ENCODE assay signal across 9 mouse cellular contexts in the genomic region with DNA sequence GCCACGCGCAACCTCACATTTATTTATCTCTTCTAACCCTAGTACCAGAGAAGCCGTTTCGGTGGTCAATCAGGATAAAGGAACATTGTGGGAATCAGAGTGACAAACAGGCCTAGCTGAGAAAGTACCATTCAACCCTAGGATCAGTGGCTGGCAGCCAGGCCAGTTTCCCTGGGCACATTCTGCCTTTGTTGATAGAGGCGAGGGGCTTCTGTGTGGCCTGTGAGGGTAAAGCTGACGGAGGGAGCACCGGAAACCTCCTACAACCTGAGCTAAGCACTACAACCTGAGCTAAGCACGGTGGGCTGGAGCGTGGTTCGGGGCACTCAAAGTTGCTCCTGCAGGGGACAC. TPM values are rescaled to one million over a fixed set of nuclear protein-coding genes. Genes with fewer than 3 reads are reported as not detected.
A peak's percentile ranks its signal among the peaks of the same experiment; 100 is the strongest.
DNase-seq lines count a peak whose midpoint lies in the region; ATAC-seq and TF ChIP-seq lines count a peak whose summit lies in the region.
"Had no signal": no experiment of that assay in that cellular context is flagged by ENCODE, and none has a peak within 500 bp of the region (broad histone marks: within the 10 kb centered on the region; RNA-seq: fewer than 3 reads in every experiment).

No protein-coding gene starts in this region.

- no peaks in the 10 kb centered on the region for H3K36me3 ChIP-seq in heart, embryonic 11.5 days (ENCODE audit: control insufficient read depth, insufficient read depth, low read length)
- no peaks in the 10 kb centered on the region for H3K36me3 ChIP-seq in ES-E14 (ENCODE audit: control insufficient read depth, insufficient read depth, low read length, poor library complexity, severe bottlenecking)
- H3K36me3 ChIP-seq in forebrain, embryonic 11.5 days (ENCODE audit: control insufficient read depth, insufficient read depth, low read length) = no peaks in the 10 kb centered on the region
- H3K36me3 ChIP-seq in liver, embryonic 16.5 days (ENCODE audit: control insufficient read depth, insufficient read depth) = no peaks in the 10 kb centered on the region

- peak overlapping the region; percentile 74 for H3K4me2 ChIP-seq in heart, embryonic 11.5 days
- peak overlapping the region; percentile 56 for H3K4me2 ChIP-seq in forebrain, embryonic 11.5 days (ENCODE audit: low read depth, low read length, severe bottlenecking)
- H3K4me2 ChIP-seq in liver, embryonic 16.5 days (ENCODE audit: low read depth, low read length) = 0 out of 2 replicates have a peak overlapping the region, but pooled peaks have one; percentile 41

- 0 out of 2 replicates have a peak, but pooled peaks cover 2% of the 10 kb centered on the region for H3K4me1 ChIP-seq in heart, embryonic 11.5 days (ENCODE audit: control insufficient read depth, insufficient read depth, low read length)
- H3K4me1 ChIP-seq in ES-E14 (ENCODE audit: control insufficient read depth in 2 of 2, insufficient read depth in 2 of 2, low read length in 2 of 2, poor library complexity in 1 of 2) = peaks cover 2 to 15% of the 10 kb centered on the region in 2 experiments; a peak in 2 of 4 replicates
- no peaks in the 10 kb centered on the region; the same call in 1 of the 2 replicates for H3K4me1 ChIP-seq in forebrain, embryonic 11.5 days (replicated peaks; ENCODE audit: control insufficient read depth, insufficient read depth, low read length)
- no peaks in the 10 kb centered on the region for H3K4me1 ChIP-seq in liver, embryonic 16.5 days (ENCODE audit: control insufficient read depth, low read depth, low read length)

- 27% methylated on average over 10 of the region's 10 CpGs for WGBS in heart, embryonic 11.5 days (ENCODE audit: insufficient replicate concordance)
- WGBS in forebrain, embryonic 11.5 days = 22% methylated on average over 10 of the region's 10 CpGs
- 47% methylated on average over 10 of the region's 10 CpGs for WGBS in liver, embryonic 16.5 days (ENCODE audit: insufficient replicate concordance)

- no peak for DNase-seq in heart, postnatal 36 days
- DNase-seq in ES-E14 (ENCODE audit: low read depth, low spot score) = no peak
- DNase-seq in forebrain, embryonic 11.5 days (ENCODE audit: low spot score) = peak; percentile 63
- DNase-seq in thymus, postnatal 0 days (ENCODE audit: low spot score) = no peak
- DNase-seq in testis, postnatal 10 days (ENCODE audit: low spot score) = no peak
- no peak for DNase-seq in gastrocnemius, postnatal 4 days (ENCODE audit: low spot score in 2 of 2)

- peak overlapping the region; percentile 48 for H3K4me3 ChIP-seq in heart, embryonic 11.5 days (ENCODE audit: low read depth, low read length)
- peak overlapping the region; percentile 0 to 23; a peak in 2 of 4 replicates for H3K4me3 ChIP-seq in ES-E14 (ENCODE audit: insufficient read depth in 1 of 2, low read depth in 1 of 2, low read length in 2 of 2, poor library complexity in 1 of 2, severe bottlenecking in 1 of 2)
- peak overlapping the region; percentile 34; the same call in 1 of the 2 replicates for H3K4me3 ChIP-seq in forebrain, embryonic 11.5 days (ENCODE audit: low read depth, low read length)
- no peak overlapping the region for H3K4me3 ChIP-seq in liver, embryonic 16.5 days (ENCODE audit: low read depth, low read length)

- intact Hi-C loops in heart, postnatal 36 days (cut with DNase I) = no loop called here

- no peaks in the 10 kb centered on the region for H3K9me3 ChIP-seq in heart, embryonic 11.5 days (replicated peaks; ENCODE audit: control insufficient read depth, low read length)
- no peaks in the 10 kb centered on the region for H3K9me3 ChIP-seq in ES-E14 (ENCODE audit: control insufficient read depth, insufficient read depth, low read depth, low read length)
- no peaks in the 10 kb centered on the region for H3K9me3 ChIP-seq in forebrain, embryonic 11.5 days (ENCODE audit: control insufficient read depth, low read length)
- no peaks in the 10 kb centered on the region for H3K9me3 ChIP-seq in liver, embryonic 16.5 days (replicated peaks; ENCODE audit: control insufficient read depth, low read length)

- no peaks in the 10 kb centered on the region for H3K27me3 ChIP-seq in heart, embryonic 11.5 days (ENCODE audit: control insufficient read depth, insufficient read depth, low read length)
- H3K27me3 ChIP-seq in forebrain, embryonic 11.5 days (ENCODE audit: control insufficient read depth, insufficient read depth, low read length) = no peaks in the 10 kb centered on the region
- peaks cover 2% of the 10 kb centered on the region; the same call in 1 of the 2 replicates for H3K27me3 ChIP-seq in liver, embryonic 16.5 days (ENCODE audit: control insufficient read depth, insufficient read depth, low read depth, low read length)

- no peak overlapping the region for H3K27ac ChIP-seq in heart, embryonic 11.5 days (ENCODE audit: low read depth, low read length)
- peak overlapping the region; percentile 5 for H3K27ac ChIP-seq in ES-E14 (ENCODE audit: insufficient read depth, low read depth, low read length, poor library complexity, severe bottlenecking)
- H3K27ac ChIP-seq in forebrain, embryonic 11.5 days (ENCODE audit: low read depth, low read length) = no peak overlapping the region
- no peak overlapping the region for H3K27ac ChIP-seq in liver, embryonic 16.5 days (ENCODE audit: low read length)

- no peak for ATAC-seq in heart, embryonic 11.5 days (replicated peaks; ENCODE audit: insufficient number of reproducible peaks, low FRiP score, low TSS enrichment)
- ATAC-seq in forebrain, embryonic 11.5 days (replicated peaks; ENCODE audit: low FRiP score) = peak; percentile 42
- no peak for ATAC-seq in liver, embryonic 16.5 days (ENCODE audit: low read depth)

- in situ Hi-C loops in ES-E14 (cut with MboI; ENCODE audit: low sequenced_read_pairs in 2 of 2, unreplicated experiment in 2 of 2) = no loop called here

- H3K9ac ChIP-seq in heart, embryonic 11.5 days (ENCODE audit: low read depth, low read length) = 0 out of 2 replicates have a peak overlapping the region, but pooled peaks have one; percentile 22
- H3K9ac ChIP-seq in ES-E14 (ENCODE audit: insufficient read depth, low read depth, low read length, poor library complexity, severe bottlenecking) = peak overlapping the region; percentile 27; the same call in 1 of the 2 replicates
- H3K9ac ChIP-seq in forebrain, embryonic 11.5 days (ENCODE audit: low read length) = peak overlapping the region; percentile 48
- no peak overlapping the region for H3K9ac ChIP-seq in liver, embryonic 16.5 days (ENCODE audit: low read depth, low read length)

TF ChIP-seq in ES-E14, 5 proteins besides CTCF, POLR2A, EP300 and RAD21:
- no peak for TF ChIP-seq ZNF384 (IDR thresholded peaks at IDR 0.05; ENCODE audit: low read depth, low read length)

RNA-seq across cellular contexts. Expression of gene Nanog, which starts 37.1 kb away (rescaled TPM):
- 0.23 and 0.25 TPM in 2 replicates for polyA plus RNA-seq in heart, embryonic 11.5 days (2014; fragmentation: Nextera tagmentation; extraction: Ambion mirVana)
- not detected for total RNA-seq in heart, postnatal 36 days (2021)
- total RNA-seq in ES-E14 (2012; rRNA removed) = 89.3 and 138 TPM in 2 replicates
- polyA plus RNA-seq in forebrain, embryonic 11.5 days (2014; fragmentation: Nextera tagmentation; extraction: Ambion mirVana) = 0.31 TPM in 1 of 2 replicates, not detected in the other
- not detected in 2 replicates for polyA plus RNA-seq in liver, embryonic 16.5 days (2015; fragmentation: Nextera tagmentation; extraction: Ambion mirVana)
- 0.07 TPM in 1 of 2 replicates, not detected in the other for polyA plus RNA-seq in thymus, postnatal 0 days (2015; fragmentation: Nextera tagmentation; extraction: Ambion mirVana)
- not detected for total RNA-seq in gastrocnemius, postnatal 4 days (2021)
- total RNA-seq: monocyte, adult 5-6 weeks had no signal

RNA-seq across cellular contexts. Expression of gene Dppa3, which starts 44.0 kb away (rescaled TPM):
- polyA plus RNA-seq in heart, embryonic 11.5 days (2014; fragmentation: Nextera tagmentation; extraction: Ambion mirVana) = not detected in 2 replicates
- total RNA-seq in heart, postnatal 36 days (2021) = not detected
- total RNA-seq in ES-E14 (2012; rRNA removed) = 19.2 and 19.6 TPM in 2 replicates
- polyA plus RNA-seq in forebrain, embryonic 11.5 days (2014; fragmentation: Nextera tagmentation; extraction: Ambion mirVana) = not detected in 2 replicates
- polyA plus RNA-seq in liver, embryonic 16.5 days (2015; fragmentation: Nextera tagmentation; extraction: Ambion mirVana) = not detected in 2 replicates
- polyA plus RNA-seq in thymus, postnatal 0 days (2015; fragmentation: Nextera tagmentation; extraction: Ambion mirVana) = 3.9 and 4.4 TPM in 2 replicates
- not detected for total RNA-seq in gastrocnemius, postnatal 4 days (2021)
- total RNA-seq: monocyte, adult 5-6 weeks had no signal
